Mouse (Mus musculus) lung, adult 2 months (tissue): ENCODE data around the gene Actbl2. TPM values are rescaled to one million over a fixed set of nuclear protein-coding genes. Genes with fewer than 3 reads are reported as not detected.

Experiments
- DNase-seq: peaks from one replicate; pipeline ENCODE4 v3.0.0; 2022
- H3K4me1 ChIP-seq: fragments of 200-500 bp; 2 replicates; pipeline ENCODE4 v1.6.1; 2011; ENCODE audit warnings: low read length; ENCODE audit not compliant: control insufficient read depth, insufficient read depth
- H3K4me3 ChIP-seq: fragments of 200-500 bp; replicated peaks from 2 replicates; pipeline ENCODE3; 2011; ENCODE audit warnings: low read depth, mild to moderate bottlenecking, control low read depth, low read length; ENCODE audit errors: extremely low read depth
- CTCF ChIP-seq: fragments of 200-500 bp; IDR thresholded peaks from 2 replicates; pipeline ENCODE4 v1.5.1; 2011; ENCODE audit warnings: mild to moderate bottlenecking, low read length, control low read depth; ENCODE audit not compliant: insufficient read depth
- POLR2A ChIP-seq: fragments of 200-500 bp; IDR thresholded peaks from 2 replicates; pipeline ENCODE4 v1.6.1; 2011; ENCODE audit warnings: low read depth, mild to moderate bottlenecking, control low read depth, low read length, borderline replicate concordance; ENCODE audit errors: extremely low read depth
- WGBS: fragments of 180-500 bp; shearing (Covaris S2); methylation state at CpG from one replicate; pipeline ENCODE4 v1.1.7; 2018; 5-methylcytosine and 5-hydroxymethylcytosine counted together
- polyA plus RNA-seq: library from polyadenylated mRNA; depleted of rRNA; stranded (reverse); fragments of >200 nt; gene quantifications from 2 replicates; pipeline ENCODE4 v1.2.3, GENCODE M21; 2012; rRNA removed

The Actbl2 gene
- polyA plus RNA-seq = not detected in 2 replicates

DNA sequence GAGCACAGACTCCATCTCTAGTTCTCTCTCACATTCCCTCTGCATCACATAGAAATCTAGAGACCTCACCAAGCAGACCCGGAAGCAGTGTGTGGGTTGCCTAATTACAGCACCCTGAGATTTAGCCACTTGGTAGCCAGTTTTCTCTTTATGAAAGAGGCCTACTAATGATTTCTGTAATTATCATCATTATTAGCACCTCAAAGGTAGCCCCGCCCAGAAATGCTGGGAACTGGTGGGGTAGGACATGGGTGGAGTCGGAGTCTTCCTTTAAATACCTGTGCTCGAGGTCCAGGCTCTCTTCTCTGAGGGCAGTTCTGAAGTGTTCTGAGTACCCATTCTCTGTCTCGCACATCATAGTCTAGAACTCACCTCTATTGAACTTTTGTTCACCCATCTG lies at the start of gene Actbl2:
TSS of gene Actbl2 (plus strand) at position 301 of the 400 bp plus-strand sequence.
- WGBS = 90% methylated on average over 5 of the region's 5 CpGs
- TF ChIP-seq CTCF (no peak), POLR2A (no peak)
- DNase-seq = no peak

DNA sequence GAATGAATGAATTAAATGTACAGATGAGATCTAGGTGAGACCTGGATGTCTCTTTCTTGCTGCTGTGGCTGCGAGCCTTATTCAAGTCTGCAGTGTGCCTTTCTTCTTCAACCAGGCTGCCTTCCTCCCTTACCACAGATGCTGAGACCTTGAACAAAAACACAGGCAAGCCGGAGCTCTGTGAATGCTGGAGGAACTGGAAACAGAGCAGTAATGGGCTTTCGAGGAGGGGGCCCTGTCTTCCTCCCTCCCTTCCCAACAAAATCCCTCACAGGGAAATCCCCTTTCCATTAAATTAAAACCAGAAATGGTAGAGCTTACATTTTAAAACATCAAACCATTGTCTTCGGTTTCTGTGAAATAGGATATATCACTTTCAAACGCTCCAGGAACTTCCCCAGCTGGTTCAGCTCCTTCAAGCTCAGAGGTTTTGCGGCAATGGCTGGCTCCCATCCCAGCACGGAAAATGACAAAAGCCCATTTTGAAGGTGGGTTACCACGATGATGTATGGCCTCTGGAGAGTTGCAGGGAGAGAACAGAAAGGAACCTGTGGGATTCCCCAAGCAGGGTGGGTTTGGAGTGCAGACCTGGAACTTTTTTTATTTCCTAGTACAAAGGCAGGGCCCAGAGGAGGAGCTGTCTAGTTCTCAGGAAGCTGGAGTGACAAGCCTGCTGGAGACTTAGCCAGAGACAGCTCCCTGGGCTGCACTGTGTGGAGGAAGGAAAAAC lies 44.0 kb upstream of the Actbl2 start:
- H3K4me3 ChIP-seq = no peak overlapping the region
- WGBS = 27% methylated on average over 8 of the region's 8 CpGs
- DNase-seq = peak; percentile 4
- TF ChIP-seq CTCF (no peak), POLR2A (no peak)
- H3K4me1 ChIP-seq = no peaks in the 10 kb centered on the region

More for the DNA sequence above, at the start of gene Actbl2:
- Histone ChIP-seq H3K4me1 (no peaks in the 10 kb centered on the region), H3K4me3 (no peak within 1 kb of the TSS)

DNA sequence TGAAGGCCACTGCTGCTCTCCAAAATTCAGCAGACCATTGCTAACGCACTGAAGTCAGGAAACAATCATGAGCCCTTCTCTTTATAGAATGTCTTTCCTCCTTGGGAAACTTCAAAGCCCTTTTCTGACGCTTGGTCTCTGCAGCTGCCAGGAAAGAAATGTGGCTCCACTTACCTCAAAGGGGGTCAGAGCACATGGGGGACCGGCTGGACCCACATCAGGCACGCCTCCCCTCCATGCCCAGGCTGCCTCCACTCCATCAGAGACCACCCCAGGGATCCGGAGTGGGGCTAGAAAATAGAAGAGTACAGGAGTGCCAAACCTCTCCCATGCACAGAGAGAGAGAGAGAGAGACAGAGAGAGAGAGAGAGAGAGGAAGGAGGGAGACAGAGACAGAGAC lies 26.0 kb upstream of the Actbl2 start:
- DNase-seq = no peak
- Histone ChIP-seq H3K4me3 (no peak overlapping the region), H3K4me1 (no peaks in the 10 kb centered on the region)
- TF ChIP-seq POLR2A (no peak), CTCF (no peak)
- WGBS = 59% methylated on average over 5 of the region's 5 CpGs

DNA sequence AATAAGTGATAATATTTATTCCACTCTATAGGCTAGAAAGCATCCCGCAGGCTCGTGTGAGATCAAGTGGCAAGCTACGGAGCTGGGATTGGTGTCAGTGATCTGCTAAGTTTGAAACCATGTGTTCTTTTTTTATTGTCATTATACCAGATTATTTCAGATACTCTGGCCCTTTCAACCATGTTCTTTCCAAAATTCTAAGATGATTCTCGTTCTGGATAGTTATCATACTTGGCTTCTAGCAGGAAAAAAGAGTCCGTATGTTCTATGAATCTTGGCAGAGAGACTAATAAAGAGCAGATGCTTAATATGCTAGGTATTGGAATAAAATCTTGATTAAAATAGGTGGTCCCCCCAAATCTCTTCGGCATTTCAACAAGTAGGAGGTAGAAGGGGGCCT lies 25.3 kb upstream of the Actbl2 start:
- TF ChIP-seq POLR2A (no peak), CTCF (no peak)
- no peak overlapping the region for H3K4me3 ChIP-seq
- 81% methylated on average over 6 of the region's 6 CpGs for WGBS
- DNase-seq = no peak
- 0 out of 2 replicates have a peak, but pooled peaks cover 3% of the 10 kb centered on the region for H3K4me1 ChIP-seq

DNA sequence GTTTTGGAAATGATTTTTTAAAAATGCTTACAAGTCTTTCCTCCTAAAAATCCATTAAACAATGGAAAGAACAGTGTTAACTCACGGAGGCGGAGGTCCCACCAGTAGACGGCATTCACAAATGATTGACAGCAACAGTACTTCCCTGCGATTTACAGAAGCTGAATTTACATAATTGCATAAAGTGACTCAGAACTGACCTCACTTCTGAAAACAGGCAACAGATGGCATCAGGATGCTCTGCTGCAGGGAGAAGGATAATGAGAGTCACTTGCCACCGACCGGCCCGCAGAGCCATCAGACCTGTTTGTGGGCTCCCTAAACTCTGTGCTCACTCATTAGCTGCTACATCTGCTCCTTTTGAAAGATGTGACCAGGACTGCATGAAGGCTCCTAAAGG lies 22.4 kb upstream of the Actbl2 start:
- whole genome bisulfite sequencing = 92% methylated on average over 7 of the region's 7 CpGs
- TF ChIP-seq POLR2A (no peak), CTCF (no peak)

DNA sequence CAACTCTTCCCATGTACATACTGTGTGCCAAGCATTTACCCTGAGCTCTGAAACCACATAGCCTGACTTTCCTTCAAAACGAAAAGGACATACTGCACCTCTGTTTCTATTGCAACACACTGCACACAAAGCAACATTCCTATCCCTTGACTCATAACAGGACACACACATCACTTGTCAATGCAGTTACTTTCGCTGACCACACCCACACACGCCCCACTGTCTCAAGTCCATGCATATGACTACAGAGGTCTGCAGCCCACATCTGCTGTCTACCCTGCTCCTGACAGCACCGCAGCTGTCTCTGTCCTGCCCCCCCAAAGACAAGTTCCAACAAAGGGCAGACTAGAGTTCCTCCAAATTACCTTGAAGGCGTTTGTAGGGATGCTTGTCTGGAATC lies 21.5 kb upstream of the Actbl2 start:
- DNase-seq = no peak
- Histone ChIP-seq H3K4me3 (no peak overlapping the region), H3K4me1 (peaks cover 15% of the 10 kb centered on the region)
- whole genome bisulfite sequencing = 46% methylated on average over 5 of the region's 5 CpGs
- TF ChIP-seq CTCF (no peak), POLR2A (no peak)

More for the DNA sequence above, 22.4 kb upstream of the Actbl2 start:
- Histone ChIP-seq H3K4me3 (no peak overlapping the region), H3K4me1 (peaks cover 15% of the 10 kb centered on the region)
- DNase-seq = no peak

DNA sequence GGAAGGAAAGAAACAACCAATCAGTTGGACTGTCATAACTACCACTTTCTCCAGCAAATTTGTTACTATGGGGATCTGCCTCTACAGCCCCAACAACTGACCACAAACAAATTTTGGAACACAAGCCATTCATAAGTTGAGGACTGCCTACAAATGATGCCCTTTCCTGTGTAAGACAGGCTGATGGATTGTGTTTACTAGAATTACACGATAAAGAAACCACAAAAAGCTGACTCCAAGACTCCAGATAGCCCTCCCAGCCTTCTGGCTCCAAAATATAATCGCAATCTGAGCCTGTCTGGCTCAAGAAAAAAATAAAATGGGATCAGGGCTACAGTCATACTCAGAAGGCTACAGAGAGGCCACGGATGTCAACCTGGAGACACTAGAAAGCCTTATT lies 20.2 kb upstream of the Actbl2 start:
- no peak for DNase-seq
- H3K4me1 ChIP-seq = peaks cover 15% of the 10 kb centered on the region
- WGBS = 40% methylated on average over 3 of the region's 3 CpGs
- no peak overlapping the region for H3K4me3 ChIP-seq
- TF ChIP-seq POLR2A (no peak), CTCF (no peak)

DNA sequence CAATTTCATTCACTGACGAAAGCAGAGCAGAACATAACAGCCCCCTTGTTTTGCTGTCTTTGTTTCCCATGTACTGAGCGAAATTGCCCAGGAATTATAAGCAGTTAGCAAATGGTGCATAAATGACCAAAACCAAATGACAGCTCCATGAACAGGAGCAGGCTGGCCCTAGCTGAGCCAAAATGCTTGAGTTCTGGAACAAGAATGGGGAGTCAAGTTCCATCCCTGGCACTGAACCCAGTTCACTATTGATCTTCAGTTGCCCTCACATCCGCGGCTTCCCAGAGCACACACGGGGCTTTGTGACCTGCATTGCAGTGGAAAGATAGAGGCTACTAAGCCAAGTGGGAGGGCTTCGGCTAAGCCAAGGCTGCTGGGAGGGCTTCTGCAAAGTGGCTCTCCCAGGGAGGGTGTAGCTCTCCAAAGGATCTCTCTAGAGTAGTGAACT lies 19.1 kb upstream of the Actbl2 start:
- no peak overlapping the region for H3K4me3 ChIP-seq
- 34% methylated on average over 6 of the region's 6 CpGs for WGBS
- no peak for TF ChIP-seq POLR2A
- no peak for TF ChIP-seq CTCF
- DNase-seq = no peak
- peaks cover 15% of the 10 kb centered on the region for H3K4me1 ChIP-seq

DNA sequence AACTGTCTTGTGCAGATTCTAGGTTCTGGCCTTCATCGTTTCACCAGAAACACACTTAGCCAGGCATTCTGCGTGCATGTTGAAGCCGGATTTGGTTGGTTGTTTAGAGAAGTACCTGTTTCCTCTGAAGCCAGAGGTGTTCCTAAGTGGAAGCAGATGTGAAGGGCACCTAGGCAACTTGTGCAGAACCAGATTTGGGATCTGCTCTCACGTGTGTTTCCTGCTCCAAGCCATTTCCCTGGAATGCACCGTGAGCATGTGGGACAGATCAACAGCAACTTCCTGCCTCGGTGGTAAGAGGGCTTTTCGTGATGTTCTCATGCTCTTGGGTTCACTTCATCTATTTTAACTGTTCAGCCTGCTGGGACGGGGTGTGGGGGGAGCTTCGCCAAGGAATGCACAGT lies 18.4 kb upstream of the Actbl2 start:
- TF ChIP-seq POLR2A (no peak), CTCF (no peak)
- DNase-seq = no peak
- Histone ChIP-seq H3K4me1 (peaks cover 15% of the 10 kb centered on the region), H3K4me3 (no peak overlapping the region)
- 43% methylated on average over 9 of the region's 9 CpGs for WGBS

DNA sequence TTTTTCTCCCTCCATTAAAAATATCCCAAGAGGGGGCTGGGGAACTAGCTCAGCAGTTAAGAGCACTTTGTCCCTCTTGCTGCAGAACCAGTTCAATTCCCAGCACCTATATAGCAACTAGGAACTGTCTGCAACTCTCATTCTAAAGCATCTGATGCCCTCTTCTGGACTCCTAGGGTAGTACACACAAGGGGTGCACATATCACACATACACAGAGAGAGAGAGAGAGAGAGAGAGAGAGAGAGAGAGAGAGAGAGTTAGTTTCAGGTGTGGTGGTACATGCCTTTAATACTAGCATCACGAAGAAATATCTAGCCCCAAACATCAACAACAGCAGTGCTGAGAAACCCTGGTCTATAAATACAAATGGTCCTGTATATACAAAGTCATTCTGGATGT lies 17.5 kb upstream of the Actbl2 start:
- 82% methylated on average over 1 of the region's 1 CpGs for WGBS
- TF ChIP-seq CTCF (no peak), POLR2A (no peak)
- H3K4me3 ChIP-seq = no peak overlapping the region
- peaks cover 15% of the 10 kb centered on the region for H3K4me1 ChIP-seq
- DNase-seq = no peak
